Mouse (Mus musculus) lung, postnatal 0 days (tissue): Measurements from ENCODE around the gene Rpl3l. TPM values are rescaled to one million over a fixed set of nuclear protein-coding genes. Genes with fewer than 3 reads are reported as not detected.

Experiments used
- ATAC-seq: fragments of 200-750 bp; cut with Nextera tagmentation; 2 replicates; pipeline ENCODE4 v1.8.0; 2017; ENCODE audit warnings: moderate library complexity
- DNase-seq: peaks from one replicate; pipeline ENCODE4 v3.0.0-alpha.2; 2016; ENCODE audit warnings: low spot score
- H3K27ac ChIP-seq: fragments of 300-500 bp; sonication (generic); 2 replicates; pipeline ENCODE4 v1.5.1; 2014; ENCODE audit warnings: antibody characterized with exemption, mild to moderate bottlenecking, low read length, mixed read lengths
- H3K27me3 ChIP-seq: fragments of 300-500 bp; sonication (generic); replicated peaks from 2 replicates; pipeline ENCODE4 v1.6.1; 2014; ENCODE audit warnings: low read length, mixed read lengths; ENCODE audit not compliant: insufficient read depth
- H3K36me3 ChIP-seq: fragments of 300-500 bp; sonication (generic); 2 replicates; pipeline ENCODE4 v1.6.1; 2014; ENCODE audit warnings: low read length, mixed read lengths; ENCODE audit not compliant: insufficient read depth
- H3K4me1 ChIP-seq: fragments of 300-500 bp; sonication (generic); 2 replicates; pipeline ENCODE4 v1.6.1; 2014; ENCODE audit warnings: antibody characterized with exemption, low read depth, low read length, mixed read lengths; ENCODE audit not compliant: insufficient read depth
- H3K4me2 ChIP-seq: fragments of 300-500 bp; sonication (generic); replicated peaks from 2 replicates; pipeline ENCODE4 v1.6.1; 2014; ENCODE audit warnings: low read depth, mild to moderate bottlenecking, low read length, moderate library complexity, mixed read lengths
- H3K4me3 ChIP-seq: fragments of 300-500 bp; sonication (generic); 2 replicates; pipeline ENCODE4 v1.5.1; 2014; ENCODE audit warnings: low read depth, low read length
- H3K9ac ChIP-seq: fragments of 300-500 bp; sonication (generic); replicated peaks from 2 replicates; pipeline ENCODE4 v1.6.1; 2014; ENCODE audit warnings: low read depth, mild to moderate bottlenecking
- H3K9me3 ChIP-seq: fragments of 300-500 bp; sonication (generic); 2 replicates; pipeline ENCODE4 v1.6.1; 2016; ENCODE audit warnings: low read length, mixed read lengths
- CTCF ChIP-seq: IDR thresholded peaks from 2 replicates; pipeline ENCODE4 v1.5.1; 2016; ENCODE audit warnings: antibody characterized with exemption, mild to moderate bottlenecking
- EP300 ChIP-seq: IDR thresholded peaks from 2 replicates; pipeline ENCODE4 v1.6.1; 2016; ENCODE audit warnings: antibody characterized with exemption, mild to moderate bottlenecking, control low read depth
- WGBS: fragments of 180-500 bp; shearing (Covaris S2); extraction: QIAGEN DNeasy Blood & Tissue Kit; methylation state at CpG from one replicate; pipeline ENCODE4 v1.1.7; 2014; 5-methylcytosine and 5-hydroxymethylcytosine counted together
- polyA plus RNA-seq: library from polyadenylated mRNA; unstranded; fragments of >200 nt; fragmentation: Nextera tagmentation; extraction: Ambion mirVana; gene quantifications from 2 replicates; pipeline ENCODE4 v1.2.1, GENCODE M21; 2015

Rpl3l gene
- polyA plus RNA-seq, 1 experiment from 2014 or later: 0.19 TPM

DNA sequence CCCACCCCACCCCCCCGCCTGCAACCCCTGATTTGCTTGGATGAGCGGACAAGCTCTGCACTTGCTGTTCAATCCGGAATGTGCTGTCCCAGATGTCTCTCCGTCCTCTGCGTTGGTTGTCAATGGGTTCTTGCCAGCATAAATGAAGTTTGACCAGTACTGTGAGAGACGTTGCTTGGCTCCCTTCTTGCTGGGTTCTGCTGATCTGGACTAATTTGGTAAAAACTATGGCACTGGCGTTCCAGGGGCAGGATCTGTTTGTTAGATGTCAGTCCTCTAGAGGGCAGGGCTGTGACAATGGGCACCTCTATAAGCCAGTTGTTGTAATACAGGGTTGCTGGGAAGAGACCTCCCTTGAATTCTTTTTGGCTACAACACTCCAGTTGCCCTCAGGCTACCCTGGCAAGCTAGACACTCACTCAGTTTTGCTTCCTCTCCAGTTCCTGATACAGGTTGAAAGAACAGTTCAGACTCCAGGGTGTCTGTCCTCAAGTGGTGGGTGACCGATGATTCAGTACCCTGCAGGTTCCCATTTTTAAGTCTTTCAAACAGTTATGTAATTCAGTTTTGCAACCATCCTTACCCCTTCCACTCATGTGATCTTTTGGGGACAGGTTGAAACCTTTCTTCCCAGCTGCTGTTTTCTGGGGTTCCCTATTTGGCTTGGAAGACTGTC is 9.7 kb downstream of the Rpl3l start:
- ATAC-seq (no peak), DNase-seq (peak; percentile 44)
- Histone ChIP-seq H3K27ac (peak overlapping the region; percentile 83; the same call in 1 of the 2 replicates), H3K4me1 (peaks cover 7% of the 10 kb centered on the region; the same call in 1 of the 2 replicates), H3K4me2 (peak overlapping the region; percentile 85), H3K9me3 (no peaks in the 10 kb centered on the region), H3K27me3 (no peaks in the 10 kb centered on the region), H3K9ac (peak overlapping the region; percentile 45; the same call in 1 of the 2 replicates), H3K4me3 (peak overlapping the region; percentile 60), H3K36me3 (peaks cover 11% of the 10 kb centered on the region; the same call in 1 of the 2 replicates)
- TF ChIP-seq EP300: no peak
- peak; percentile 32 for TF ChIP-seq CTCF
- 18% methylated on average over 8 of the region's 8 CpGs for WGBS

DNA sequence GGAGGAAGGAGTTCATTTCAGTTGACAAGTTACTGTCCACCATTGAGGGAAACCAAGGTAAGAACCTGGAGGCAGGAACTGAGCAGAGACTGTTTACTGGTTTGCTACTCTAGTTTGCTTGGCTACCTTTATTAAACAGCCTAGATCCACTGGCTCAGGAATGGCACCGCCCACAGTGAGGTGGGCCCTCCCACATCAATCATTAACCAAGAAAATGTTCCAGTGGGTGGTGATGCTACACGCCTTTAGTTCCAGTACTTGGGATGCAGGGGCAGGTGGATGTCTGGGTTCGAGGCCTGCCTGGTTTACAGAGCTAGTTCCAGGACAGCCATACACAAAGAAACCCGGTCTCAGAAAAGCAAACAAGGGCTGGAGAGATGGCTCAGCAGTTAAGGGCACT is 10.6 kb downstream of the Rpl3l start:
- no peaks in the 10 kb centered on the region for H3K27me3 ChIP-seq
- ATAC-seq: no peak
- no peak overlapping the region for H3K9ac ChIP-seq
- no peaks in the 10 kb centered on the region for H3K9me3 ChIP-seq
- H3K36me3 ChIP-seq: peaks cover 11% of the 10 kb centered on the region; the same call in 1 of the 2 replicates
- H3K4me2 ChIP-seq: no peak overlapping the region
- TF ChIP-seq CTCF (no peak), EP300 (no peak)
- no peak overlapping the region for H3K27ac ChIP-seq
- H3K4me3 ChIP-seq: no peak overlapping the region
- H3K4me1 ChIP-seq: peaks cover 7% of the 10 kb centered on the region; the same call in 1 of the 2 replicates
- DNase-seq: no peak
- WGBS: 75% methylated on average over 4 of the region's 4 CpGs

DNA sequence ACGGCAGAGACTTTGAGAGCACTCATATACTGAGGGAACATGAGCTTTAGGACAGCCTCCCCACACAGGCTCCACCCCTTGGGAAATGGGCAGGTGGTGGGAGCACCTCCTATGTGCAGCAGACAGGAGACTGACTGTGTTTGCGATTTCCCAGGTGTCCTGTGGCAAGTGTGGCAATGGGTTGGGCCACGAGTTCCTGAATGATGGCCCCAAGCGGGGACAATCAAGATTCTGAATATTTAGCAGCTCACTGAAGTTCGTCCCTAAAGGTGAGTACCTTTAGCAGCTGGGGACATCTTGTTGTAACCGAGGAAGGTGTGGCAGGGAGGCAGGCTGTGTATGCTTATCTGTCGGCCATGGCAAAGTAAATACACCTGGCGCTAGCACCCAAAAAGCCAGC is 12.3 kb downstream of the Rpl3l start:
- 66% methylated on average over 8 of the region's 8 CpGs for WGBS
- Histone ChIP-seq H3K4me1 (peaks cover 7% of the 10 kb centered on the region; the same call in 1 of the 2 replicates), H3K27me3 (no peaks in the 10 kb centered on the region)

DNA sequence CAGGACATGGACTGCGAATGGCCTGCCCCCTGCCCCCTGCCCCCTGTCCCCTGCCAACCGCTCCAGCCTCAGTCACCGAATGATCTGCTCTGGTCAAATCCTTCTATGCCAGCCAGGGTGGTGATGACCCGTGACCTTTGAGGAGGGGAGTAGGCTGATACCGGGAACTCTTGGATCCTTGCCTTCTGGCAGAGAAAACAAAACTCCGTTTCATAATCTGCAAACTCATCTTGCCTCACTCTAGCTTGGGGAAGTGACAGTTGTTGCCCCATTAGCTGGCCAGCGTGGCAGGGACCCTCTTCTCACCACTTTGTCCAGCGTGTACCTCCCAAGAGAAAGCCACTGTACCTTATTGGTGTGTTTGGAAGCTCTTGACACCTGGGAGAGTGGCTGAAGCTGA is 14.7 kb downstream of the Rpl3l start:
- DNase-seq: peak; percentile 37
- H3K4me3 ChIP-seq: no peak overlapping the region
- peak; percentile 20; the same call in 1 of the 2 replicates for ATAC-seq
- no peak overlapping the region for H3K27ac ChIP-seq
- H3K4me1 ChIP-seq: peaks cover under 1% of the 10 kb centered on the region; the same call in 1 of the 2 replicates
- no peaks in the 10 kb centered on the region for H3K27me3 ChIP-seq
- WGBS: 53% methylated on average over 8 of the region's 8 CpGs
- no peak overlapping the region for H3K4me2 ChIP-seq
- peaks cover 11% of the 10 kb centered on the region; the same call in 1 of the 2 replicates for H3K36me3 ChIP-seq
- TF ChIP-seq CTCF (no peak), EP300 (no peak)
- H3K9me3 ChIP-seq: no peaks in the 10 kb centered on the region
- no peak overlapping the region; the same call in 1 of the 2 replicates for H3K9ac ChIP-seq

More for the DNA sequence above, 12.3 kb downstream of the Rpl3l start:
- Histone ChIP-seq H3K4me3 (no peak overlapping the region), H3K4me2 (no peak overlapping the region), H3K27ac (no peak overlapping the region), H3K9me3 (no peaks in the 10 kb centered on the region), H3K9ac (no peak overlapping the region), H3K36me3 (peaks cover 11% of the 10 kb centered on the region; the same call in 1 of the 2 replicates)
- no peak for ATAC-seq
- TF ChIP-seq EP300 (no peak), CTCF (no peak)
- DNase-seq: no peak

DNA sequence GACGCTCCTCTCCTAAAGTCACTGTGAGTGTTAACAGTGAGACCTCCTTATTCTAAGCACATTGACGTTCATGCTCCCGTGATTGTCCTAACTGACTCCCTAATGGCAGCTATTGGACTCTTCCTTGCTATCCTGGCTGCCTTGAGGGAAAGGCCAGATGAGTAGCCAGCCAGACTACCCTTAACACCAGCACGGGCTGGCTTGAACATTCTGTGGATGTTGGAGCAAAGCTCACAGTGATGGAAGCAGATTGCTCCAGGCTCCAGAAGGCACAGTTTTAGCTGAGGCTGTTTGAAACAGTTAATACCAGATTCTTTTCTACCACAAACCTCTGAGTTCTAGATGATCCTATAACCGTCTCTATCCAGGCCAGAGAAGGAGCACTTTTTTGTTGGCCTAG is 16.3 kb downstream of the Rpl3l start:
- Histone ChIP-seq H3K4me1 (no peaks in the 10 kb centered on the region), H3K27me3 (no peaks in the 10 kb centered on the region), H3K9me3 (no peaks in the 10 kb centered on the region), H3K9ac (no peak overlapping the region), H3K4me2 (no peak overlapping the region), H3K36me3 (peaks cover 11% of the 10 kb centered on the region; the same call in 1 of the 2 replicates), H3K27ac (no peak overlapping the region), H3K4me3 (no peak overlapping the region)
- no peak for TF ChIP-seq CTCF
- no peak for TF ChIP-seq EP300
- DNase-seq (no peak), ATAC-seq (no peak)
- WGBS: 77% methylated on average over 5 of the region's 5 CpGs

DNA sequence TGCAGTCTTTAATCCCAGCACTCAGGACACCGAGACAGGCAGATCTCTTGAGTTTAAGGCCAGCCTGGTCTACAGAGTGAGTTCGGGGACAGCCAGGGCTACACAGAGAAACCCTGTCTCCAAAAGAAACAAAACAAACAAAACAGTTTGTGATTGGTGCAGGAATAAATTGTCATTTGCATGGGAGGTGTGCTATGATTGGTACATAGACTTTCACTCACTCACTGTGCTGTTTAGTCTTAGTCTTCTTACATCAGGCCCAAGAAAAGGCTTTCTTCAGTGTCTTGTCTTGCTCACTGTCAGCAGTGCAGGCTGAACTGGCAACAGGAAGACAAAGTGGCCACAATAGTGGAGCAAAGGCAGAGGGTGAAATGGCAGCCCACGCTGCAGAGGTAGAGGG is 16.8 kb downstream of the Rpl3l start:
- ATAC-seq (no peak), DNase-seq (no peak)
- H3K27me3 ChIP-seq: no peaks in the 10 kb centered on the region
- no peaks in the 10 kb centered on the region for H3K4me1 ChIP-seq
- no peaks in the 10 kb centered on the region for H3K9me3 ChIP-seq
- no peak overlapping the region for H3K4me3 ChIP-seq
- WGBS: 72% methylated on average over 3 of the region's 3 CpGs
- TF ChIP-seq CTCF (no peak), EP300 (no peak)
- peaks cover 11% of the 10 kb centered on the region; the same call in 1 of the 2 replicates for H3K36me3 ChIP-seq
- H3K4me2 ChIP-seq: no peak overlapping the region
- H3K27ac ChIP-seq: no peak overlapping the region
- H3K9ac ChIP-seq: no peak overlapping the region
